Mouse (Mus musculus): ENCODE results near the gene Stx12. TPM values are rescaled to one million over a fixed set of nuclear protein-coding genes. Genes with fewer than 3 reads are reported as not detected.
"Not testable (repeated sequence)": the region's sequence is repeated elsewhere in the genome, so short reads cannot be mapped to it uniquely, and the experiment has no call there.

The Stx12 gene
- 54.8 and 58.3 TPM in 2 replicates for polyA plus RNA-seq (2015; fragmentation: Nextera tagmentation; extraction: Ambion mirVana)

DNA sequence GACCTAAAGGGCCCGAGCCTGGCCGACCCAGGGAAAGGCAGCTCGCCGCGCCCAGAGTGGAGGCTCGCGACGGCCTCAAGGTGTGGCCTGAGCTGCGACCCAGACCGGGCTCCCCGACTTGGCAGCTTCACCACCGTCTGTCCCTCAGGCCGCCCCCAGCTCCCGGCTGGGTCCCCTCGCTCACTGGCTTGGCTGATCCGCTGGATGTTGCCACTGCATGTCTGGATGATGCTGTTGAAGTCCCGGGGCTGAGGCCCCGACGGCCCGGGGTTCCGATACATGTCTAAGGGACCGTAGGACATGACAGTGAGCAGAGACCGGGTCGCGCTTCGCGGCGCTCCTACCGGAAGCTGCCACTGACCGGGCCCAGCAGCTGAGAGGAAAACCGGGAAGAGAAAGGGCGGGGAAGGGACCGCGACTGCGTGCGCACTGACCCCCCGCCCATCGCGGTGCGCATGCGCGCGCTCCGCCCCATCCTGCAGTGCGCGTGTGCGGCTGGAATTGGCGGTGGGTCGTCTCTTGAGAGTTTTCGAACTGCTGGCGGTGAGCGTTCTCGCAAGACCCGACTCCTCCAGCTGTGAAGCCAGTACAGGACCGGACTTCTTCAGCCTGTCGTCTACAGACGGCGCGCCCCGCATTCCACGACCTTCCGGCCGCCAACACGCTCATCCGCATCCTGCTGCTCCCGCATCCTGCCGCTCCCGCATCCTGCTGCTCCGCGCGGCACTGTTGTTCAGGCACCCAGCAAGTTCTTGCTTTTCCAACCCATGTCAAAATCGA, at the start of gene Stx12:
Gene Stx12 (minus strand): TSS at position 446 of the 780 bp plus-strand sequence.
- 0 out of 2 replicates have a peak, but pooled peaks cover 3% of the 10 kb centered on the region for H3K36me3 ChIP-seq

DNA sequence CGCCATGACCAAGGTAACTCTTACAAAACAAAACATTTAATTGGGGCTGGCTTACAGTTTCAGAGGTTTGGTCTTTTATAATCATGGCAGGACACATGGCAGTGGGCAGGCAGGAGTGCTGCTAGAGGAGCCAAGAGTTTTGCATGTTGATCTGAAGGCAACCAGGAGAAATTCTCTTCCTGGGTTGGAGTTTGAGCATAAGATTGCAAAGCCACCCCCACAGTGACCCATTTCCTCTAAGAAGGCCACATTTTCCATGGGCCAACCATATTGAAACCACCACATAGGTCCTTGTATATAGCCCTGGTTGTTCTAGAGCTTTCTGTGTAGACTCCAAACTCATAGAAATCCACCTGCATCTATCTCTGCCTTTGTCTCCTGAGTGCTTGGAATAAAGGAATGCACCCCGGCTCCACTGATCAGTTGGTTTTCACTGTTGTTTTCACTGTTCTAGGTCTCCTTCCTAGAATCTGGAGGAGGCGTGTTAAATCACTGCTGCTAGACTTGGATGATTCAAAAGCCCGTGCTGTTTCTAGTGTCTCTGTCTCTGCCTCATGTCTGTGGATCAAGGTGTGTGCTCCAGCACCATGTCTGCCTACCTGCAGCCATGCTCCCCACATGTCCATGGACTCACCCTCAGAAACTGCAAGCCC, 48.6 kb upstream of the Stx12 start:
- H3K9ac ChIP-seq: no peak overlapping the region
- no peak overlapping the region for H3K4me2 ChIP-seq
- H3K27me3 ChIP-seq (replicated peaks): no peaks in the 10 kb centered on the region
- WGBS: 83% methylated on average over 4 of the region's 4 CpGs
- no peaks in the 10 kb centered on the region for H3K36me3 ChIP-seq
- H3K27ac ChIP-seq: no peak overlapping the region
- no peaks in the 10 kb centered on the region for H3K9me3 ChIP-seq
- ATAC-seq (ENCODE audit: insufficient read depth, low FRiP score, low read depth): no peak
- H3K4me1 ChIP-seq: no peaks in the 10 kb centered on the region
- H3K4me3 ChIP-seq (replicated peaks): no peak overlapping the region

More for the DNA sequence above, at the start of gene Stx12:
- H3K9me3 ChIP-seq: no peaks in the 10 kb centered on the region
- ATAC-seq (ENCODE audit: insufficient read depth, low FRiP score, low read depth): peak; percentile 92
- no peaks in the 10 kb centered on the region for H3K27me3 ChIP-seq (replicated peaks)
- under 1% methylated on average over 72 of the region's 72 CpGs for WGBS
- 0 out of 2 replicates have a peak, but pooled peaks cover 5% of the 10 kb centered on the region for H3K4me1 ChIP-seq
- peak within 1 kb of the TSS; percentile 83 for H3K9ac ChIP-seq
- peak within 1 kb of the TSS; percentile 86 for H3K4me2 ChIP-seq
- H3K27ac ChIP-seq: peak within 1 kb of the TSS; percentile 87
- H3K4me3 ChIP-seq (replicated peaks): peak within 1 kb of the TSS; percentile 77

DNA sequence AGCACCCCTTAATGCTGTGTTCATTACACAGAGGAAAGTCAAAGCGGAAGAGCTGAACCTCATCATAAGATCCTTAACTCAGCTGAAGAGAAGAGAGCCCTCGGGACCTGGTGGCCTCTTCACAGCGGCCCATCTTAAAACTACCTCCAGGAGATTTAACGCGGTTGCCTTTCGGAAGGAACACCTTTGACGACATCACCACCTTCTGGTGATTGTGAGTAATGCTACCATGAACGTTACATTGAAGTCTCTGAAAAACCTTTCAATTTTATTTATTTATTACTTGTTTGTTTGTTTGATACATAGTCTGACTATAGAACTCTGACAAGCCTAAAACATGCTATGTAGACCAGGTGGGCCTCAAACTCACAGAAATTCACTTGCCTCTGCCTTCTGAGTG, 46.5 kb upstream of the Stx12 start:
- H3K4me2 ChIP-seq: no peak overlapping the region
- no peak overlapping the region for H3K27ac ChIP-seq
- H3K4me1 ChIP-seq: no peaks in the 10 kb centered on the region
- no peak overlapping the region for H3K4me3 ChIP-seq (replicated peaks)
- no peaks in the 10 kb centered on the region for H3K36me3 ChIP-seq
- no peaks in the 10 kb centered on the region for H3K9me3 ChIP-seq
- ATAC-seq (ENCODE audit: insufficient read depth, low FRiP score, low read depth): no peak
- H3K27me3 ChIP-seq (replicated peaks): no peaks in the 10 kb centered on the region
- 12% methylated on average over 8 of the region's 8 CpGs for WGBS
- no peak overlapping the region for H3K9ac ChIP-seq

- not testable (repeated sequence) for H3K9ac ChIP-seq; H3K4me3 ChIP-seq (replicated peaks); H3K36me3 ChIP-seq; H3K9me3 ChIP-seq; H3K27me3 ChIP-seq (replicated peaks); H3K4me2 ChIP-seq; H3K4me1 ChIP-seq; ATAC-seq (ENCODE audit: insufficient read depth, low FRiP score, low read depth); H3K27ac ChIP-seq
- WGBS: 65% methylated on average over 2 of the region's 2 CpGs
Measured at GRCm38 (mm10) chr4:132926520-132926919, 42.2 kb upstream of the Stx12 start.

GRCm38 (mm10) chr4:132922558-132923008, 38.3 kb upstream of the Stx12 start, which contains the start of gene Fam76a:
TSS of gene Fam76a (minus strand) at chr4:132922558.
- Histone ChIP-seq H3K9ac (peak within 1 kb of the TSS; percentile 93), H3K27ac (peak within 1 kb of the TSS; percentile 86), H3K4me3 (replicated peaks) (peak within 1 kb of the TSS; percentile 100), H3K9me3 (no peaks in the 10 kb centered on the region), H3K27me3 (replicated peaks) (no peaks in the 10 kb centered on the region), H3K4me2 (peak within 1 kb of the TSS; percentile 84), H3K36me3 (no peaks in the 10 kb centered on the region), H3K4me1 (peaks cover 8% of the 10 kb centered on the region; the same call in 1 of the 2 replicates)
- WGBS: under 1% methylated on average over 50 of the region's 53 CpGs
- peak; percentile 98 for ATAC-seq (ENCODE audit: insufficient read depth, low FRiP score, low read depth)

DNA sequence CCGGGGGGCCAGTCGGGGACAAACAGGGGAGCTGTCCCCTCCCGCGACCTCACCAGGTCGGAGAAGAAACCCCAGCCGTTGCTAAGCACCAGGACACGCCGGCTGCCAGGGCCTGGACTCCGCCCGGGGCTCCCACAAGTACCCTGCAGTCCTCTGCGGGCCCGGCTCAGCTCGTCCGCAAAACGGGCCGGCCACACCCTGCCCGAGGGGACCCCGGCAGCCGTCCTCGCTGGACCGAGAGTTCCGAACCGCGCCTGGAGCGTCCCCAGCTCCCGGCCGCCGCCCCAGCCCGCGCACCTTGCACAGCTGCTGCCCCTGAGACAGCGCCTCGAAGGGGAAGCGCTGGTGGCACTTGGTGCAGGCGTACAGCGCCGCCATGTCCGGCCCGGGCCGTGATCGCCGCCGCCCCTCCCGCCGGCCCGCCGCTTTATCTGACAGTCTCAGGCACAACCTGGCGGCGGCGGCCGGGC, 37.8 kb upstream of the Stx12 start:
- peak overlapping the region; percentile 86 for H3K27ac ChIP-seq
- WGBS: under 1% methylated on average over 46 of the region's 50 CpGs
- peaks cover 8% of the 10 kb centered on the region; the same call in 1 of the 2 replicates for H3K4me1 ChIP-seq
- H3K4me2 ChIP-seq: peak overlapping the region; percentile 67
- ATAC-seq (ENCODE audit: insufficient read depth, low FRiP score, low read depth): peak; percentile 57
- peak overlapping the region; percentile 100 for H3K4me3 ChIP-seq (replicated peaks)
- H3K9me3 ChIP-seq: no peaks in the 10 kb centered on the region
- H3K27me3 ChIP-seq (replicated peaks): no peaks in the 10 kb centered on the region
- H3K9ac ChIP-seq: peak overlapping the region; percentile 93
- H3K36me3 ChIP-seq: 0 out of 2 replicates have a peak, but pooled peaks cover under 1% of the 10 kb centered on the region

DNA sequence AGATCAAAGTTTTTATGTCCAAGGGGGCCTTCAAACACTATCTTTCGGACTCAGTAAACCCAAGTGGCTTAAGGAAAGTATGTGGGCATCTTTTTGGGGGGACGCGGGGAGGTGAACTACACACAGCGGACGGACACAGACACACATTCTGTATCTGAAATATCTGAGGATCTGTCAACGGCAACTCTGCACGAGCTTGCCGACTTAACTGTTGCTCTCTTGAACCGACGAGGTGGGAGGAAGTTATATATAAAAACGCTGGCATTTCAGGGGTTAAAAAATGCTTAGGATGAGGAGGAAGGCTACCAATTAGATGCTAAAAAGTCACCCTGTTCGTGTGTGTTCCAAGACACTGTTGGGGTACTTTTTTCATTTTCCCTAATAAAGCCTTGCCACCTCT, 37.2 kb upstream of the Stx12 start:
- no peak for ATAC-seq (ENCODE audit: insufficient read depth, low FRiP score, low read depth)
- Histone ChIP-seq H3K4me2 (peak overlapping the region; percentile 67), H3K27me3 (replicated peaks) (no peaks in the 10 kb centered on the region), H3K9me3 (no peaks in the 10 kb centered on the region), H3K4me1 (peaks cover 8% of the 10 kb centered on the region; the same call in 1 of the 2 replicates), H3K9ac (peak overlapping the region; percentile 93), H3K36me3 (0 out of 2 replicates have a peak, but pooled peaks cover 3% of the 10 kb centered on the region), H3K27ac (peak overlapping the region; percentile 86; the same call in 1 of the 2 replicates), H3K4me3 (replicated peaks) (peak overlapping the region; percentile 100)
- WGBS: 32% methylated on average over 12 of the region's 12 CpGs

DNA sequence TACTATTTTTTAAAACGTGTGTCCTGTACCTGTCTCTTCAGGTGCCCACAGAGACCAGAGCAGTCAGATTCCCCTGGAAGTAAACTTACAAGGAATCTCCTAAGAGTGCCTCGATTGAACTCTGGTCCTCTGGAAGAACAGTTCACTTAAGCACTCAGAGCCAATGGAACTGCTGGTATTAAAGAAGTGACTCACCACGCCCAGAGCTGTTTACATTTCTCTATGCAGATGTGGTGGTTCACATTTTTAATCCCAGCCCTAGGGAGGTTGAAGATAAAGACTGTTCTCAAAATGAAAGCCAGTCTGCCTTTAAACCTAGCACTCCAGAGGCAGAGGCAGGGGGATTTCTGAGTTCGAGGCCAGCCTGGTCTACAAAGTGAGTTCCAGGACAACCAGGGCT, 35.9 kb upstream of the Stx12 start:
- WGBS: 79% methylated on average over 4 of the region's 4 CpGs
- Histone ChIP-seq H3K4me3 (replicated peaks) (no peak overlapping the region), H3K9me3 (no peaks in the 10 kb centered on the region), H3K27me3 (replicated peaks) (no peaks in the 10 kb centered on the region), H3K4me2 (no peak overlapping the region), H3K4me1 (peaks cover 8% of the 10 kb centered on the region; the same call in 1 of the 2 replicates), H3K36me3 (peaks cover 12% of the 10 kb centered on the region; the same call in 1 of the 2 replicates), H3K9ac (no peak overlapping the region), H3K27ac (no peak overlapping the region)
- no peak for ATAC-seq (ENCODE audit: insufficient read depth, low FRiP score, low read depth)

DNA sequence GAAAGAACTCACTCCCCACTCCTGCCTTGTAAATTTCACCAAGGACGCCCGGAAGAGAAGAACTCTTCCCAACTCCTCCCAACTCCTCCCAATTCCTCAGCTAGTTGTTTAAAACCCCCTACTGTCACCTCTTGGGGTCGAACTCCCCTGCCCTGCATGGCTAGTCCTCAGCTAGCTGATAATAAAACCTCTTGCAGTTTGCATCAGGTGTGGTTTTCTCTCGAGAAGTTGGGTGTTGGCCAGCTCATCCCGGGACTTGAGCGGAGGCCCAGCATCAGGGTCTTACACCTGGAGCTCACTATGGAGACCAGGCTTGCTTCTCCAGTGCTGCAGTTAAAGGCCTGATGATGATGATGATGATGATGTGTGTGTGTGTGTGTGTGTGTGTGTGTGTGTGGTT, 34.2 kb upstream of the Stx12 start:
- not testable (repeated sequence) for H3K4me1 ChIP-seq; H3K4me3 ChIP-seq (replicated peaks); H3K9ac ChIP-seq; ATAC-seq (ENCODE audit: insufficient read depth, low FRiP score, low read depth); H3K27me3 ChIP-seq (replicated peaks); H3K9me3 ChIP-seq; H3K27ac ChIP-seq; H3K4me2 ChIP-seq
- peaks cover 24% of the 10 kb centered on the region; the same call in 1 of the 2 replicates for H3K36me3 ChIP-seq
- 77% methylated on average over 6 of the region's 6 CpGs for WGBS

- Histone ChIP-seq H3K4me2 (no peak overlapping the region), H3K27ac (no peak overlapping the region), H3K9ac (no peak overlapping the region), H3K27me3 (replicated peaks) (no peaks in the 10 kb centered on the region), H3K36me3 (peaks cover 60% of the 10 kb centered on the region), H3K4me3 (replicated peaks) (no peak overlapping the region), H3K4me1 (no peaks in the 10 kb centered on the region), H3K9me3 (no peaks in the 10 kb centered on the region)
- ATAC-seq (ENCODE audit: insufficient read depth, low FRiP score, low read depth): no peak
- 84% methylated on average over 6 of the region's 6 CpGs for WGBS
Measured at GRCm38 (mm10) chr4:132912156-132912555, 27.8 kb upstream of the Stx12 start.

DNA sequence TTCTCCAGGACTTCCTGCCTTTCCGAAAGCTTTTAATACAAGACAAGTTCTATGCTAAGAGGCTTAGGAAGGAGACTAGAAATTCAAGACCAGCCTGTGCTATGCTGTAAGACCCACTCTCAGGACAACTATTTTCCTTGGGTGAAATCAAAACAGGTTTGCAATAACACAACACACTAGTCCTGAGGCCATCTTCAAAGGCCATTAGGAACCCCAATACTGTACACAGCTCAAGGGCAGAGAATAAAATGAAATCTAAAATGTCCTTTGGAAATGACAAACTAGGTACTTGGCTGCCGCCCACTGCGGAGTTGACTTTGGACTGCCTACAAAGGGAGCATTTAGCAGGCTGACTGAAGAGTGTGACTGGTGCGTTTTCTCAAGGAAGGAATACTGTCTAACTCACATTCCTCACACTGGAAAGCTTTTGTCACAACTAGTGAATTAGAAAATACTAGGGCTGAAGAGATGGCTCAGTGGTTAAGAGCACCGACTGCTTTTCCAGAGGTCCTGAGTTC, 21.6 kb upstream of the Stx12 start:
- Histone ChIP-seq H3K9ac (no peak overlapping the region), H3K27ac (no peak overlapping the region), H3K9me3 (no peaks in the 10 kb centered on the region), H3K4me3 (replicated peaks) (no peak overlapping the region), H3K4me1 (no peaks in the 10 kb centered on the region), H3K27me3 (replicated peaks) (no peaks in the 10 kb centered on the region), H3K4me2 (no peak overlapping the region), H3K36me3 (peaks cover 55% of the 10 kb centered on the region)
- 90% methylated on average over 5 of the region's 5 CpGs for WGBS
- no peak for ATAC-seq (ENCODE audit: insufficient read depth, low FRiP score, low read depth)
